Mouse (Mus musculus): Measurements from ENCODE around the gene Oxsr1. TPM values are rescaled to one million over a fixed set of nuclear protein-coding genes. Genes with fewer than 3 reads are reported as not detected.
A peak's percentile ranks its signal among the peaks of the same experiment; 100 is the strongest.
"Not testable (repeated sequence)": the region's sequence is repeated elsewhere in the genome, so short reads cannot be mapped to it uniquely, and the experiment has no call there.

Gene Oxsr1
- 1 to 10 TPM; 7.1 to 8.6 (median 8.3) TPM for polyA plus RNA-seq (2017; shearing (Covaris generic))

DNA sequence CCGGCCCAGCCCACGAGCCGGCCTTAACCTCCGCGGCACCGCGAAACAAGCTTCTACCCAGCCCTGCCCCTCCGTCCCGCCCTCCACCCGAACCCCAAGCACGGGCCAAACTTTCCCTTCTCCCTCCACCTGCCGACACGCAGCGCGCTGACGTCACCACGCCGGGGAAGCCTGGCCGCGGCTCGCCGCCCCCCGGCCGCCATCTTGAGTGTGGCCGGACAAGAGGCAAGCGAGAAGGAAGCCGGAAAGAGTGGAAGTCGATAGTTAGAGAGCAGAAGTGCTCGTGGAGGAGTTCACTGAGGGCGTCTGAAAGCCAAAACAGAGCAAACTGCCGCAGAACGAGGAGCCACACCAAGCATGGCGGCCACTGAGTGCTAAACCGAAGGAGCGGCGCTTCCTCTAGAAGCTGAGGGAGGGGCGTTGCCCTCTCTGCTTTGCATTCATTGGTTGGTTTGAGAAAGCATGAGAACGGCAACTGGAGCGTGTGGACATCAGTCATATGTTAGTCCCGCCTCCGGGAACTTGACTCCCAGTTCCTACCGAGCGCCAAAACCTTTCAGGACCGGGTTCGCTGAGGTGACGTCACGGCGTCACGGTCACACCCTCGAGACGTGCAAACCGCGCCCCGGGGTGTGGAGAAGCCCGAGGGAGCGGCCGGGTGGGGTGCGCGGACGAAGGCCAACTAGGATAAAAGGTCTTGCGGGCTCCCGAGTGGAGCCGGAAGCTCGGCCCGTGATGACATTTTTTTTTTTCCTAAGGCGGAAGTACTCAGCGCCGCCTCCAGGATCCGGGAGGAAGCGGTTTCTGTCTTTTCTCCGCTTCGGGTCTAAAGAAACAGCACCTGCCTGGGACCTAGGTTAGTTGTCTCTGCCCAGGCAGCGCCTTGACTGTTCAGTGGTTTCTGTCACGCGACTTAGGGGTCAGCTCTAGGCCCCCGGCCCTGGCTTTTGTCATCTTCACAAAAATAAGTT lies at the start of gene Oxsr1:
Gene Oxsr1 (minus strand): TSS at position 139 of the 971 bp plus-strand sequence.
- peak; percentile 93 for ATAC-seq

GRCm38 (mm10) chr9:119371251-119371650 lies 49.0 kb upstream of the Oxsr1 start:
- no peak for ATAC-seq

DNA sequence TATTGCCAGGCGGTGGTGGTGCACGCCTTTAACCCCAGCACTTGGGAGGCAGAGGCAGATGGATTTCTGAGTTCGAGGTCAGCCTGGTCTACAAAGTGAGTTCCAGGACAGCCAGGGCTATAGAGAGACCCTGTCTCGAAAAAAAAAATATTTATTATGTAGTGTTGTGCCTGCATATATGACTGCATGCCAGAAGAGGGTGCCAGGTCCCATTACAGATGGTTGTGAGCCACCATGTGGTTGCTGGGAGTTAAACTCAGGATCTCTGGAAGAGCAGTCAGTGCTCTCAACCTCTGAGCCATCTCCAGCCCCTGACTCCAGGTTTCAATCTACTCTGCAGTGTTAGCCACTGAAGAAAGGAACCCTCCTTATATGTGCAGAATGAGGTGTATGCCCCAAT lies 48.5 kb upstream of the Oxsr1 start:
- not testable (repeated sequence) for ATAC-seq

- ATAC-seq, result no peak
Observed at GRCm38 (mm10) chr9:119368367-119368766, 46.1 kb upstream of the Oxsr1 start.

- no peak for ATAC-seq
Observed at GRCm38 (mm10) chr9:119365284-119365683, 43.1 kb upstream of the Oxsr1 start, which contains the start of gene Slc22a14. Slc22a14 (minus strand) TSS chr9:119365553.

DNA sequence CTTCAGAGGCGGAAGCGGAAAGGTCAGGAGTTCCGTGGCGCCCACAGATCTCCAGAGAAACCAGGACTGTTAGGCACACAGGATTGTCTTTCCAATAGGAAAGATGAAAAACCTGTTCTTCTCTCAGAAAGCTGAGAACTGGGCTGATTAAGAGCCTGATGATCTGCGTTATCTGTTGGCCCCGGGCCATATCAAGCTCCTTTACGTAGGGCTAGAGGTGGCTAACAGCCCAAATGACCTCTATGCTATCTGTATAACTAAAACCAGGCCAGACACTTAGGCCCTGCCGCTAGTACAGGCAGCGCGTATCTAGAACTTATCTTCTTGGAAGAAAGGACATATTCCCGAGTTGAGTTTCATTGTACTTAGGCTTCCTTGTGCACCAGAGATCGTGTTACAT lies 41.0 kb upstream of the Oxsr1 start:
- no peak for ATAC-seq

GRCm38 (mm10) chr9:119361416-119361815 lies 39.2 kb upstream of the Oxsr1 start:
- no peak for ATAC-seq

GRCm38 (mm10) chr9:119358058-119358429 lies 35.8 kb upstream of the Oxsr1 start:
- no peak for ATAC-seq

DNA sequence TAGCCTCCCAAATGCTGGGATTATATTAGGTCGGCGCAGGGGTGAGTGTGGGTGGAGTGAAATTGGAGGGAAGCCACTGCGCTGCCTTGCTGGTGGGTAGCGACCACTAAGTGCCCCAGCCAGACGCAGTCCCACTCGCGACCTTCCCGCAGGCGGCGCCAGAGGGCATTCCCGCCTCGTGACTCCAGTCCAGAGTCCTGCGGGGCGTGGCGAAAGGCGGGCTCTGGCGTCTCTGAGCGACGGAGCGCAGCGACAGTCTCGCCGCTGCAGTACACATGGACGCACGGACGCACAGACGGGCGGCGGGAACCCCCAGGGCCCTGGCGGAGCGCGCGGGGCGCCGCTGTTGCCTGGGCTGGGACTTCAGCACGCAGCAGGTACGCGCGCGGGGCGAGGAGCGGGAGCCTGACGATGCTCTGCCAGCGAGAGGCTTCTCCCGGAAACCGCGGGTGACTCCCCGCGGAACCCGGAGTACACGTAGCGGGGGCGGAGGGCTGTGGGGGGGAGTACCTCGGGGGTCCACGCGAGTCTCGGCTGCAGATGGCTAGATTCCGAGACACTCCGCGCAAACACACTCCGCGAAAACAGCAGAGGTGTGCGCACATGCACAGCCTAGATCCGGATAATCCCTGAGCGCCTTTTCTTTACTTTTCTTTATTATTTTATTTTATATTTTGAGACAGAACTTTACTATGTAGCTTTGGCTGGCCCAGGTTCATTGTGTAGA lies 35.3 kb upstream of the Oxsr1 start, which contains the start of gene Xylb:
Gene Xylb (plus strand): TSS at position 51 of the 727 bp plus-strand sequence.
- ATAC-seq, result peak; percentile 50

DNA sequence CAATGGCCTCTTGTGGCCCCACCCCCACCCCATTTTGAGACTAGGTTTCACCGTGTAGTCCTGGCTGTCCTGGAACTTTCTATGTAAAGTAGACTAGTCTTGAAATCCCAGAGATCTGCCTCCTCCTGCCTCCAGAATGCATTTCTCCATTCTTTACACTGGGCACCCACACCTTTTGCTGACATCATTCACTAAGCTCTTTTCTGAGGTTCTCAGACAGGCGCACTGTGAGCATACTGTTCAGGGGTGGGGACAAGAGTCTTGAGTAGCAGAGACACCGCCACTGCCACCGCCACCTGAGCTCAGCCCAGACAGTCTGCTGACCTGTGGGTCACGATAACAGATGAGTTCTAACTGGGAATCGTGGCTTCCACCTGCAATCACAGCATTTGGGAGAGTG lies 33.7 kb upstream of the Oxsr1 start:
- ATAC-seq, result no peak

DNA sequence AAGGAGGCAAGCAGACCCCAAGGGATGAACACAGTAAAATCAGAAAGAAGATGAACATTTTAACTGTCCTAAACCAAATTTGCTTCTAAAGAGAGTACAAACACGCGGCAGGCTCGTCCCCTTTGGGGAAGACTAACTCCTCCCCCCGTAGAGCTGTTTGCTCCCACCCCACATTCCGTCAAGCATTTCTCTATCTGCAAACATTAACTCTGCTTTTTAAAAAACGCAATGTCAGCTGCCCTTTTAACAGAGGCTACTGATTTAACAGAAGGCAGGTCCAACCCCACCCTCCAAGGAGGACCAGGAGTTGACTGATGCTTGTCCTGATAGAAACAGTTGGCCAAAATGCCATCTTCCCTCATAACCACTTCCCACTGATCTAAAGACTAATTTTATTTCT lies 31.7 kb upstream of the Oxsr1 start:
- ATAC-seq, result no peak

DNA sequence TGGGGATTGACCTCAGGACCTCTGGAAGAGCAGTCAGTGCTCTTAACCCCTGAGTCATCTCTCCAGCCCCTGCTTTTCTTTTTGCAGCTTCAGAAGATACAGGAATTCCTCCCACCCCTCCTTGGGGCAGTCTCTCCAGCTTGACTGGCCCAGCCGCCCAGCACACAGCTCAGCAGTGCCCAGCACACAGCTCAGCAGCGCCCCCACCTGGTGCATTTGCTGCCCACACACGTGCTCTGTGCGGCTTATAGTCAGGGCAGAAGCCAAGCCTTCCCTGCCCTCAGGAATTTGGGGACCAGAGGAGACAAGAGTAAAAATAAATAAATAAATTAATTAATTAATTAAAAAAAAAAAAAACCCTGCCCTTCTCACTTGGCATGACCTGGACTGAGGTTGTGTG lies 29.8 kb upstream of the Oxsr1 start:
- ATAC-seq, result peak; percentile 83

- no peak for ATAC-seq
Observed at GRCm38 (mm10) chr9:119350947-119351705, 28.9 kb upstream of the Oxsr1 start.

GRCm38 (mm10) chr9:119350531-119350930 lies 28.3 kb upstream of the Oxsr1 start:
- no peak for ATAC-seq

- no peak for ATAC-seq
Observed at GRCm38 (mm10) chr9:119346376-119346775, 24.1 kb upstream of the Oxsr1 start.

GRCm38 (mm10) chr9:119342728-119343127 lies 20.5 kb upstream of the Oxsr1 start:
- no peak for ATAC-seq

DNA sequence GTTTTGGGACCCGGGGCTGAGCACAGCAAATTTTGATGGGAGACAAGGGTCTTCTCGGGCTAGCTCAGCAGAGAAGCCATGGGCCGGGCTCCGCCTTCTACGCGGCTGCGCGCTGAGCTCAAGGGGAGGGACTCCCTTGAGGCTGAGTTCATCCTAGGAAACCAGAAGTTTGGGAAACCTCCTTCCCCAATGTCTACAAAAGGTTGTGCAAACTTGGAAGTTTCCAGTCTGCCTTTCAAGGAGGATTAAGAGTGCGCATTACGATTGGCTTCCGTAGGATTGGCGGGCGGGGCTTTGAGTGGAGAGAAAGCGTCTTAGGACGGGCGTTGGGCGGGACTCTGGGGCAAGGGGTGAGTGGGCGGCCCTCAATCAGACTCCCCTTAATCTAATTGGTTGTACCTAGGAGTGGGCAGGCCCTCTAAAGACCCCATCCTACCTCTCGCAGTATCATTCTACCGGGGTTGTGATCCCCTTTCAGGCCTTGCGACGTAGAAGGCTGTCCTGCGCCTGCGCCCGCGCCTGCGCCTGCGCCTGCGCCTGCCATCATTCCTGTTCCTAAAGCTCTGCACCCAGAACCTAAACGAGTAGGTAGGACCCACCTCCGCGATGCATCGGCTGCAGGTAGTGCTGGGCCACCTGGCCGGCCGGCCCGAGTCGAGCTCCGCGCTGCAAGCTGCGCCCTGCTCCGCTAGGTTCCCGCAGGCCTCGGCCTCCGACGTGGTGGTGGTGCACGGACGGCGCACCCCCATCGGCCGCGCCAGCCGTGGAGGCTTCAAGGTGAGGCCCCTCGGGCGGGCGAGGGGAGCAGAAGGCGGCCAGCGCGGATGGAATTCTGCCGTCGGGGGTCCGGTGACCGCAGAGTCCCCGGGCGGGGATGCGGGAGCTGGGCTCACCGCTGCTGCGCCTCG lies 18.9 kb upstream of the Oxsr1 start, which contains the start of gene Myd88:
Gene Myd88 (minus strand): TSS at position 503 of the 908 bp plus-strand sequence.
- ATAC-seq, result peak; percentile 94

GRCm38 (mm10) chr9:119340212-119340580 lies 18.0 kb upstream of the Oxsr1 start:
- no peak for ATAC-seq

DNA sequence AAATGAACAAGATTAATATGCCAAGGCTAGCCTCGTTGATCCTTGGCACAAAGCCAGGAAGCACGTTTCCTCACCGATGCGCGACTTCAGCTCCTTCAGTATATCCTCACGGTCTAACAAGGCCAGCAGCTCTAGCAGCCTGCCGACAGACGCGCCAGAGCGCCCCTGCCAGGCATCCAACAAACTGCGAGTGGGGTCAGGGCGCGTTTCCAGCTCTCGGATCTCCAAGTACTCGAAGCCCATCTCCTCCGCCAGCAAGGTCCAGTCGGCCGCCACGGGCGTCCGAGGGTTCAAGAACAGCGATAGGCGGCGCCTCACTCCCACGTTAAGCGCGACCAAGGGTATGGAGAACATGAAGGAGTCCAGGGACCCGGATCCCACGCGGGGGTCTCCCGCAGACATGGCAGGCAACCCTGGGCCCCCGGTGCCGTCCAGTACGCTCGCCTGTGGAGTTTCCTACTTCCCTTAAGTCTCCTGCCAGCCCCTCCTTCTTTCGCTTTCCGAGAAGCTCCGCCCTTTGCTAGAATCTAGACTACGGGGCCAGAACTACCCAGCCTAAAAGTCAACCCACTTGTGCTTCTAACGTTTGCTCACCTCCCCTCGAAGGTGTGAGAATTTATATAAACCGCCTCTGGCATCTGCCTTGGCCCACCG lies 17.5 kb upstream of the Oxsr1 start, which contains the start of gene Acaa1a:
Gene Acaa1a (plus strand): TSS at position 119 of the 654 bp plus-strand sequence.
- peak; percentile 49 for ATAC-seq

- no peak for ATAC-seq
Observed at GRCm38 (mm10) chr9:119339106-119339505, 16.9 kb upstream of the Oxsr1 start.

- no peak for ATAC-seq
Observed at GRCm38 (mm10) chr9:119338350-119338749, 16.1 kb upstream of the Oxsr1 start.
